Mouse (Mus musculus): ENCODE measurements at regions not wholly inside any gene's neighbourhood (a gene's known extent, or its start where the extent isn't known, plus 50 kb on each side); places are given as distances from the start of the nearest gene placed in this dataset.

DNA sequence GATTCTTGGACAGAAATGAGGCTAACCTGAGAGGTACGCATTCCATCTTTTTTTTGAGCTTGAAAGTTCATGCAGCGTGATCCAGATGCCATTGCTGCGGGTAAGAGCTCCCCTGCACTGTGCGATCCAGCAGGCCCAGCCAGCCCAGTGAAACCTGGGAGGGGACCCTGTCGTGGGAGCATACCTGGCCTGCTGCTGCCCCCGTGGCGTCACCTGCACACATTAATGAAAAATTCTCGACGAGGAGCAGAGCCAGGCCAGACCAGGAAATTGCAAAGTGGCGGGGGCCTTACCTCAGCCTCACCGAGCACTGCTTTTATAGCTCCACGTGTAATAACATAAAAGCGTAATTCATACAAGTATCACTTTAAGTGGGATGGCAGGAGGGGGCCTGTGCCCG, 94.7 kb upstream of the Wnt4 start:
- dilution Hi-C loops (cut with MboI; ENCODE audit: extremely low pct_ligation_motif_present, extremely low pct_unique_long_range_greater_than_20kb, low sequenced_read_pairs) (no loop called here), in situ Hi-C loops (cut with MboI; ENCODE audit: low pct_ligation_motif_present, low pct_unique_long_range_greater_than_20kb, low sequenced_read_pairs) (no loop called here)
- no peak overlapping the region for H3K27ac ChIP-seq (ENCODE audit: insufficient read depth, low read depth)
- no peak for TF ChIP-seq ZC3H11A (IDR thresholded peaks at IDR 0.05; ENCODE audit: low read depth, low read length)
- H3K9me3 ChIP-seq (replicated peaks; ENCODE audit: low read length) = no peaks in the 10 kb centered on the region
- H3K4me2 ChIP-seq (ENCODE audit: insufficient read depth, low read depth, poor library complexity, severe bottlenecking) = no peak overlapping the region
- no peak overlapping the region for H3K9ac ChIP-seq (ENCODE audit: insufficient read depth, low read depth)
- H3K36me3 ChIP-seq (replicated peaks in 1 of 2; ENCODE audit: control insufficient read depth in 1 of 2, insufficient read depth in 1 of 2, low read length in 1 of 2) = no peaks in the 10 kb centered on the region
- DNase-seq (ENCODE audit: extremely low read depth) = no peak
- no peak overlapping the region for H3K4me3 ChIP-seq (replicated peaks in 1 of 3; ENCODE audit: low read depth in 2 of 3, low read length in 2 of 3, poor library complexity in 1 of 3)
- H3K4me1 ChIP-seq (ENCODE audit: control insufficient read depth in 1 of 2, insufficient read depth in 2 of 2) = no peaks in the 10 kb centered on the region
- H3K27me3 ChIP-seq (replicated peaks) = peaks cover 83% of the 10 kb centered on the region
- H3K79me2 ChIP-seq (replicated peaks; ENCODE audit: control insufficient read depth, extremely low read depth, insufficient read depth, poor library complexity, severe bottlenecking) = no peaks in the 10 kb centered on the region

DNA sequence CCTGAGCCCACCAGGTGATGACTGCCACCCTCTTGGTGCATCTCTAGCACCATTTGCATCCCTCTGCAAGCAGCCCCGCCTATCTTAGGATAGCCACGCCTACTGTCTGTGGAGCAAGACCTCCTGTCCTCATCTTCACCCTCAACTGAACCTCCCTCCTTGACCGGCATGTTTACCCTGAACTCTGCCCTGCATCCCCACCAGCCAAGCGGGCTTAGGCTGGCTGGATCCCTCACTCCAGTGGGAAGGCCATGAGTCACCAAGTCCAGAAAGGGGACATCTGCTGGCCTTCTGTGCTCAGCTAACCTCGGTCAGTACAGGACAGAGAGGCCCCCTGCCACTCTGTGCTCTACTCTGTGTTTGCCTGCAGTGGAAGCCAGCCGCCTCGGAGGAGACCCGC, 96.0 kb upstream of the Wnt4 start:
- Histone ChIP-seq H3K36me3 (replicated peaks in 1 of 2; ENCODE audit: control insufficient read depth in 1 of 2, insufficient read depth in 1 of 2, low read length in 1 of 2) (no peaks in the 10 kb centered on the region), H3K9me3 (replicated peaks; ENCODE audit: low read length) (no peaks in the 10 kb centered on the region), H3K4me2 (ENCODE audit: insufficient read depth, low read depth, poor library complexity, severe bottlenecking) (no peak overlapping the region), H3K4me3 (replicated peaks in 1 of 3; ENCODE audit: low read depth in 2 of 3, low read length in 2 of 3, poor library complexity in 1 of 3) (no peak overlapping the region), H3K27me3 (replicated peaks) (peaks cover 87% of the 10 kb centered on the region), H3K27ac (ENCODE audit: insufficient read depth, low read depth) (no peak overlapping the region), H3K9ac (ENCODE audit: insufficient read depth, low read depth) (no peak overlapping the region), H3K79me2 (replicated peaks; ENCODE audit: control insufficient read depth, extremely low read depth, insufficient read depth, poor library complexity, severe bottlenecking) (no peaks in the 10 kb centered on the region), H3K4me1 (ENCODE audit: control insufficient read depth in 1 of 2, insufficient read depth in 2 of 2) (no peaks in the 10 kb centered on the region; a peak in 1 of 4 replicates)
- DNase-seq (ENCODE audit: extremely low read depth) = no peak
- no peak for TF ChIP-seq RAD21 (IDR thresholded peaks at IDR 0.05; ENCODE audit: low read depth, low read length)
- no peak for TF ChIP-seq ZKSCAN1 (IDR thresholded peaks at IDR 0.05; ENCODE audit: borderline replicate concordance, low read depth, low read length)
- no peak for TF ChIP-seq NELFE (IDR thresholded peaks at IDR 0.05; ENCODE audit: low read depth, low read length)
- TF ChIP-seq ZNF384 (IDR thresholded peaks at IDR 0.05; ENCODE audit: low read depth, low read length) = no peak
- TF ChIP-seq TBP (conservative IDR thresholded peaks at IDR 0.05; ENCODE audit: low read depth, low read length) = no peak
- TF ChIP-seq CTCF (conservative IDR thresholded peaks at IDR 0.05 in 1 of 2, IDR thresholded peaks at IDR 0.05 in 1 of 2; ENCODE audit: low read depth in 2 of 2, low read length in 2 of 2) = no peak
- TF ChIP-seq PAX5 (IDR thresholded peaks at IDR 0.05; ENCODE audit: low read length) = no peak
- TF ChIP-seq JUND (conservative IDR thresholded peaks at IDR 0.05; ENCODE audit: low read depth, low read length) = no peak
- TF ChIP-seq MYC (IDR thresholded peaks at IDR 0.05; ENCODE audit: low read depth, low read length) = no peak
- TF ChIP-seq MEF2A (IDR thresholded peaks at IDR 0.05; ENCODE audit: borderline replicate concordance, low read depth, low read length) = no peak
- TF ChIP-seq JUN (IDR thresholded peaks at IDR 0.05; ENCODE audit: insufficient read depth, low read depth, low read length) = no peak
- TF ChIP-seq USF1 (IDR thresholded peaks at IDR 0.05; ENCODE audit: low read depth, low read length) = no peak
- no peak for TF ChIP-seq USF2 (conservative IDR thresholded peaks at IDR 0.05; ENCODE audit: low read depth, low read length)
- TF ChIP-seq HCFC1 (IDR thresholded peaks at IDR 0.05; ENCODE audit: low read depth, low read length) = no peak
- no peak for TF ChIP-seq SMC3 (IDR thresholded peaks at IDR 0.05; ENCODE audit: low read depth, low read length)
- no peak for TF ChIP-seq MAZ (IDR thresholded peaks at IDR 0.05; ENCODE audit: low read depth, low read length)
- TF ChIP-seq CHD2 (IDR thresholded peaks at IDR 0.05; ENCODE audit: low read length) = no peak
- TF ChIP-seq ZMIZ1 (IDR thresholded peaks at IDR 0.05; ENCODE audit: low read depth, low read length) = no peak
- dilution Hi-C loops (cut with MboI; ENCODE audit: extremely low pct_ligation_motif_present, extremely low pct_unique_long_range_greater_than_20kb, low sequenced_read_pairs) = no loop called here
- in situ Hi-C loops (cut with MboI; ENCODE audit: low pct_ligation_motif_present, low pct_unique_long_range_greater_than_20kb, low sequenced_read_pairs) = no loop called here

All from CH12.LX (cell line).